Mouse (Mus musculus) MEL (cell line): ENCODE results near the gene Sec1.

Source experiments
- KAT2A ChIP-seq: conservative IDR thresholded peaks from 2 replicates; pipeline ENCODE4 v1.6.1; 2012; ENCODE audit warnings: low read depth, low read length, improper control_type of control experiment, inconsistent platforms
- NELFE ChIP-seq: IDR thresholded peaks from 2 replicates; pipeline ENCODE4 v1.6.1; 2011; ENCODE audit warnings: low read depth, low read length, improper control_type of control experiment
- POLR2A ChIP-seq, 2 experiments: IDR thresholded peaks; 2 replicates each; pipeline ENCODE4 v1.6.1; 2011 to 2012; ENCODE audit warnings: low read length in 2 of 2, mild to moderate bottlenecking in 2 of 2, control low read depth in 1 of 2, improper control_type of control experiment in 1 of 2, low read depth in 1 of 2, moderate library complexity in 1 of 2; ENCODE audit not compliant: control insufficient read depth in 1 of 2, insufficient read depth in 1 of 2, poor library complexity in 1 of 2

DNA sequence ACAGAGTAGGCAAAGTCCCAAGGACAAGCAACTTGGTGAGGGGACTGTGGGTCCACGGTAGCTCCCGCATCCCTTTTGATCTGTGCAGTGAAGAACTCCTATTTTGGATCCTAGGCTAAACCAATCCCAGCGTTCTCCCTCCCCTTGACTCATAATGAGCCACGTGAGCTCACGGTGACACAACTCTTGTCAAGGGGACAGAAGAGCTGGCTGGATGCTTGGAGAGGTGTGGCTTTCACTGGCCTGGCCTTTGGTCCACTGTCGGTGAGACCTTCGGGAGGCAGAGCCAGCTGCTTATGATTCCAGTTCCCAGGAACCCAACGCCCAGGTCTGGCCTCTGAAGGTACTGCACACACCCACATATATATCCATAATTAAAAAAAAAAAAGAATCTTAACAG, 44.9 kb downstream of the Sec1 start:
- TF ChIP-seq KAT2A (no peak), POLR2A (IDR thresholded peaks at IDR 0.05; ENCODE audit: control insufficient read depth in 1 of 2, insufficient read depth in 1 of 2, low read depth in 1 of 2, low read length in 2 of 2, poor library complexity in 1 of 2) (no peak), NELFE (no peak)
